Mouse (Mus musculus): ENCODE measurements around the gene Gm11444.

The Gm11444 gene

GRCm38 (mm10) chr11:85845921-85846320 lies 4.2 kb downstream of the Gm11444 start:
- peaks cover 44% of the 10 kb centered on the region for H3K4me1 ChIP-seq (replicated peaks; ENCODE audit: low read depth, low read length)
- peaks cover 83% of the 10 kb centered on the region for H3K27me3 ChIP-seq (ENCODE audit: insufficient read depth, low read length)
- H3K9me3 ChIP-seq (ENCODE audit: low read length): no peaks in the 10 kb centered on the region
- H3K4me3 ChIP-seq (replicated peaks; ENCODE audit: low read length): no peak overlapping the region
- TF ChIP-seq CTCF (conservative IDR thresholded peaks at IDR 0.05; ENCODE audit: low read length): no peak
- no peak for TF ChIP-seq POU5F1 (IDR thresholded peaks at IDR 0.05; ENCODE audit: borderline replicate concordance, low read length)
- TF ChIP-seq NANOG (IDR thresholded peaks at IDR 0.05; ENCODE audit: borderline replicate concordance, low read length): no peak
- no peaks in the 10 kb centered on the region for H3K36me3 ChIP-seq (ENCODE audit: insufficient read depth, low read length)

DNA sequence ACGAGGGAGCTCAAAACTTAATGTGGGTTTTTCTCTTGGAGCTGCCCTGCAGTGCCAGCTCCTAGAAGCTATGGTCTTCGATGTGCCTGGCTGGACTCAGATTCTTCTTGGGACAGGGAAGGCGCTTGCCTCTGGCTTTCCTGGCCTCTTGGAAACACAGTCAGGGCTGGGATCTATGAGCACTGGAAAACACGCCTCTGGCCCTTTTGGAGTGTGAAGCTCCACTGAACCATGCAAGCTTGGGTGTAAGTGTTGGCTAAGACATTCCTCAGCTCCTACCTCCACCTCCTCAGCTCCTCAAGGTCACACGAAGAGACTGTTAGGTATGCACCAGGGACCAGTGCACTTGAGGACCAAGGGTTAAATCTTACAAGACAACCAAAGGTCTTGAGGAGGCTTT lies 5.2 kb downstream of the Gm11444 start:
- peaks cover 88% of the 10 kb centered on the region for H3K27me3 ChIP-seq (ENCODE audit: insufficient read depth, low read length)
- no peaks in the 10 kb centered on the region for H3K9me3 ChIP-seq (ENCODE audit: low read length)
- TF ChIP-seq POU5F1 (IDR thresholded peaks at IDR 0.05; ENCODE audit: borderline replicate concordance, low read length) (no peak), NANOG (IDR thresholded peaks at IDR 0.05; ENCODE audit: borderline replicate concordance, low read length) (no peak), CTCF (conservative IDR thresholded peaks at IDR 0.05; ENCODE audit: low read length) (no peak)

GRCm38 (mm10) chr11:85844144-85844965 lies 5.8 kb downstream of the Gm11444 start:
- peaks cover 45% of the 10 kb centered on the region for H3K4me1 ChIP-seq (replicated peaks; ENCODE audit: low read depth, low read length)
- H3K36me3 ChIP-seq (ENCODE audit: insufficient read depth, low read length): no peaks in the 10 kb centered on the region
- TF ChIP-seq NANOG (IDR thresholded peaks at IDR 0.05; ENCODE audit: borderline replicate concordance, low read length) (no peak), CTCF (conservative IDR thresholded peaks at IDR 0.05; ENCODE audit: low read length) (peak; percentile 61)
- peak overlapping the region; percentile 82 for H3K4me3 ChIP-seq (replicated peaks; ENCODE audit: low read length)
- peaks cover 91% of the 10 kb centered on the region for H3K27me3 ChIP-seq (ENCODE audit: insufficient read depth, low read length)
- no peaks in the 10 kb centered on the region for H3K9me3 ChIP-seq (ENCODE audit: low read length)

More for the DNA sequence above, 5.2 kb downstream of the Gm11444 start:
- Histone ChIP-seq H3K4me1 (replicated peaks; ENCODE audit: low read depth, low read length) (peaks cover 45% of the 10 kb centered on the region), H3K4me3 (replicated peaks; ENCODE audit: low read length) (peak overlapping the region; percentile 82), H3K36me3 (ENCODE audit: insufficient read depth, low read length) (no peaks in the 10 kb centered on the region)

- peak; percentile 60 for TF ChIP-seq CTCF (conservative IDR thresholded peaks at IDR 0.05; ENCODE audit: low read length)
- TF ChIP-seq NANOG (IDR thresholded peaks at IDR 0.05; ENCODE audit: borderline replicate concordance, low read length): no peak
- Histone ChIP-seq H3K4me3 (replicated peaks; ENCODE audit: low read length) (peak overlapping the region; percentile 82), H3K36me3 (ENCODE audit: insufficient read depth, low read length) (no peaks in the 10 kb centered on the region), H3K4me1 (replicated peaks; ENCODE audit: low read depth, low read length) (peaks cover 38% of the 10 kb centered on the region), H3K27me3 (ENCODE audit: insufficient read depth, low read length) (peaks cover 95% of the 10 kb centered on the region), H3K9me3 (ENCODE audit: low read length) (no peaks in the 10 kb centered on the region)
Measured at GRCm38 (mm10) chr11:85843347-85843692, 6.8 kb downstream of the Gm11444 start.

DNA sequence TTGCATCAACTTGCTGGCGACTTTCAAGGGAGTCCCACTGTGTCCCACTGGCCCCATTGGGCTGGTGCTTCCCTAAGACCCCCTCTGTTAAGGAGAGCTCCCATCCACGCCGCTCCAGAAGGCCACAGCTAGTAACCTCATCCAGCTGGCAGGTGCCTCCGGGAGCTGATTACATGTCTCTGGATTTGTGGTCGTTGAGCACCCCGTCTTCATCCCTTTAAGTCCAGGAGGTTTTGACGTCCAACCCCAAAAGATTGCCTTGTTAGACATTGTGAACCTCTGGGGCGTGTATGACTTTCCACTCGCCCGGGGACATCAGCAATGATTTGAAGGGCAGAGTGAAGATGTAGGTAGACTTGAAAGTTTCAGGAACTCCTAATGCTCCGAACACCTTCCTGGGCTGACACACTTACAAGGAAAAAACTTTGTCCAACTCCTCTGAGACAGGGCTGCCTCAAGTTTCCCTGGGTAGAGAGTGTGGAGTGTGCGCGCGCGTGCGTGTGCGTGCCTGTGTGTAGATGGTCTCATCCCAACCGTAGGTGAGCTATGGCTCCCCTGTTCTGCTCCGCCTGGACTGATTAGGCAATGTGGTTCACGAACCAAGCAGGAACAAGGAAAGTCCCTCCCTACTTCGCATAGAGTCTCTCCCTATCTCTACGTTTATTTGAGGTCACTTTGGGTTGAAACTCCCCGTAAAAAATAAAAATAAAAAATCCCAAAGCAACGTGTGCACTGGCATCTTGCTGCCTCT lies 7.4 kb downstream of the Gm11444 start:
- Histone ChIP-seq H3K4me3 (replicated peaks; ENCODE audit: low read length) (peak overlapping the region; percentile 82), H3K36me3 (ENCODE audit: insufficient read depth, low read length) (no peaks in the 10 kb centered on the region), H3K4me1 (replicated peaks; ENCODE audit: low read depth, low read length) (peaks cover 37% of the 10 kb centered on the region), H3K27me3 (ENCODE audit: insufficient read depth, low read length) (peaks cover 95% of the 10 kb centered on the region), H3K9me3 (ENCODE audit: low read length) (no peaks in the 10 kb centered on the region)
- no peak for TF ChIP-seq CTCF (conservative IDR thresholded peaks at IDR 0.05; ENCODE audit: low read length)
- TF ChIP-seq POU5F1 (IDR thresholded peaks at IDR 0.05; ENCODE audit: borderline replicate concordance, low read length): no peak
- no peak for TF ChIP-seq NANOG (IDR thresholded peaks at IDR 0.05; ENCODE audit: borderline replicate concordance, low read length)

- H3K27me3 ChIP-seq (ENCODE audit: insufficient read depth, low read length): peaks cover 99% of the 10 kb centered on the region
- peak overlapping the region; percentile 73 for H3K4me3 ChIP-seq (replicated peaks; ENCODE audit: low read length)
- no peak for TF ChIP-seq POU5F1 (IDR thresholded peaks at IDR 0.05; ENCODE audit: borderline replicate concordance, low read length)
- peak; percentile 19 for TF ChIP-seq CTCF (conservative IDR thresholded peaks at IDR 0.05; ENCODE audit: low read length)
- TF ChIP-seq NANOG (IDR thresholded peaks at IDR 0.05; ENCODE audit: borderline replicate concordance, low read length): no peak
- H3K4me1 ChIP-seq (replicated peaks; ENCODE audit: low read depth, low read length): peaks cover 44% of the 10 kb centered on the region
- no peaks in the 10 kb centered on the region for H3K9me3 ChIP-seq (ENCODE audit: low read length)
- H3K36me3 ChIP-seq (ENCODE audit: insufficient read depth, low read length): no peaks in the 10 kb centered on the region
Measured at GRCm38 (mm10) chr11:85841980-85842379, 8.2 kb downstream of the Gm11444 start.

- peaks cover 49% of the 10 kb centered on the region for H3K4me1 ChIP-seq (replicated peaks; ENCODE audit: low read depth, low read length)
- H3K4me3 ChIP-seq (replicated peaks; ENCODE audit: low read length): peak overlapping the region; percentile 73
- H3K27me3 ChIP-seq (ENCODE audit: insufficient read depth, low read length): peaks cover 99% of the 10 kb centered on the region
- peak; percentile 19; the same call in 1 of the 2 replicates for TF ChIP-seq CTCF (conservative IDR thresholded peaks at IDR 0.05; ENCODE audit: low read length)
- TF ChIP-seq POU5F1 (IDR thresholded peaks at IDR 0.05; ENCODE audit: borderline replicate concordance, low read length): no peak
- TF ChIP-seq NANOG (IDR thresholded peaks at IDR 0.05; ENCODE audit: borderline replicate concordance, low read length): no peak
- no peaks in the 10 kb centered on the region for H3K9me3 ChIP-seq (ENCODE audit: low read length)
- no peaks in the 10 kb centered on the region for H3K36me3 ChIP-seq (ENCODE audit: insufficient read depth, low read length)
Measured at GRCm38 (mm10) chr11:85841211-85841681, 8.9 kb downstream of the Gm11444 start.

DNA sequence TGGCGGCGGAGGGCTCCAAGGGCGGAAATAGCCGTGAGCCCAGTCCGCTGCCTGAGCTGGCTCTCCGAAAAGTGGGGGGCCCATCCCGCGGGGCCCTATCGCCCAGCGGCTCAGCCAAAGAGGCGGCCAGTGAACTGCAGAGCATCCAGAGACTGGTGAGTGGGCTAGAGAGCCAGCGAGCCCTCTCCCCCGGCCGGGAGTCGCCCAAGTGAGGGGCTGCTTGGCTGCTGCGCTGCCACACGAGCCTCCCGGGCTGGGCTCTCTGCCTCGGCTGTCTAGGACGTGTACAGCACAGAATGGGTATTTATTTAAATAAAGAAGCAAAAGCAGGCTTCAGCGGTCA lies 9.4 kb downstream of the Gm11444 start:
- no peaks in the 10 kb centered on the region for H3K36me3 ChIP-seq (ENCODE audit: insufficient read depth, low read length)
- H3K27me3 ChIP-seq (ENCODE audit: insufficient read depth, low read length): peaks cover 99% of the 10 kb centered on the region
- H3K9me3 ChIP-seq (ENCODE audit: low read length): no peaks in the 10 kb centered on the region
- peak overlapping the region; percentile 56 for H3K4me3 ChIP-seq (replicated peaks; ENCODE audit: low read length)
- peaks cover 53% of the 10 kb centered on the region for H3K4me1 ChIP-seq (replicated peaks; ENCODE audit: low read depth, low read length)
- no peak for TF ChIP-seq NANOG (IDR thresholded peaks at IDR 0.05; ENCODE audit: borderline replicate concordance, low read length)
